Mouse (Mus musculus): ENCODE measurements around the gene Smpd3.

Smpd3 gene

DNA sequence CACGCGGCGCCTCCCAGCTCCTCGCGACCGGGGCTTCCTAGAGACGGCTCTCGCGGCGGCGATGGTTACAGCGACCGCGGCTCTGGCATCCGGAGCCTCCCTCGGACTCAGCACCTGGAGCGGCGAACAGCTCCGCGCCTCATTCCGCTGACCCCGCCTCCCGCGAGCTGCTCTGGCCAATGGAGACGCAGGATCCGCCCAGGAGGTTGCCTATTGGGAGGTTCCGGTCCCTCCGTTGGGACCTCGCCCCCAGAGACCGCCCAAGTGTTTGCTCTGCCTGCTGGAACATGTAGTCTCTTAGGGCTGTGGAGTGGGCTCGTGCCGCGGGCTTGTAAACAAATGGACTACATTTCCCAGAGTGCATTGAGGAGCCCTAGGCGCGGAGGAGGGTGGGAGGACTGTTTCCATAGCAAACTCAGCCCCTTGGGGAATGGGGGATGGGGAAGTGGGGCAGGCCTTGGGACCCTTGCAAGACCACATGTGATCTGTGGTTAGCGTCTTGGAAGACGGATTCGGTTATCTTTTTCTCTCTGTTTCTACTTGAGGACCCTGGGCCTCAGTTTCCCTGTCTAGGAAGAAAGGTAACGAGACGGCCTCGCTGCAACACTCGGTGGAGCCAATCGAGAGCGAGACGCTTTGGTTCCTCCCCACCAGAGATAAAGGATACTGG, at the start of gene Smpd3:
Gene Smpd3, minus strand, starts transcription at position 137 of the 670 bp plus-strand sequence.
- DNase-seq (ENCODE audit: low spot score), result peak; percentile 86

DNA sequence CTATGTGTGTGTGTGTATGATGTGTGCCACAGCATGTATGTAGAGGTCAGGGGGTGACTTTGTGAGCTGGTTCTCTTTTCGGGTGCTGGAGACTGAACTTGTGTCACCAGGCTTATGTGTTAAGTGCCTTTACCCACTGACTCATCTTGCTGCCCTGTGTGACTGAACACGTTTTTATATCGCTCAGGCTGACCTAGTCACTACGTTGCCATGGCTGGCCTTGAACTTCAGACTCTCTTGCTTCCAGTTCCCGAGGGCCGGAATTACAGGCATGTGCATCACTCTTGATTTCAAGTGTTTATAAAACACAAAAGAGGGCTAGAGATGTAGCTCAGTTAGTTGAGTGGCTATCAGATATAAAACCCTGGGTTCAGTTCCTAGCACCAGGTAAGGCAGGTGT, 43.2 kb upstream of the Smpd3 start:
- DNase-seq (ENCODE audit: low spot score), result no peak

DNA sequence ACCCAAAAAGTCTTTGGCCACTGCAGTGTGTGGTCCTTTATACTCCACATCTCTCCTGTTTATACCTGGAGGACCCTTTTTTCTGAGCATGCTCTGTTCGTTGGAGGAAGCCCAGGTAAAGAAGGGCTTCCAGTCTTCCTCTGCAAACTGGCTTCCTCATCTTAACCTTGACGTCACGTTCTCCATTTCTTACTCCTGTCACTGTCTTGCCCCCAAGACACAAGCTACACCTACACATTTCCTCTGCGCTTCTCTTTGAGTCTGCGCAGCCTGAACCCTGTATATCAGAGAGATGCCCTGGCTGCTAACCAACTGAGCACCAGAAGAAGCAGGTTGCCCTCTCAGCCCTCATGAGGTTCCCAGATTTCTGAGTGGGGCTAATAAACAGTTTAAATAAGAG, 41.6 kb upstream of the Smpd3 start:
- no peak for DNase-seq (ENCODE audit: low spot score)

DNA sequence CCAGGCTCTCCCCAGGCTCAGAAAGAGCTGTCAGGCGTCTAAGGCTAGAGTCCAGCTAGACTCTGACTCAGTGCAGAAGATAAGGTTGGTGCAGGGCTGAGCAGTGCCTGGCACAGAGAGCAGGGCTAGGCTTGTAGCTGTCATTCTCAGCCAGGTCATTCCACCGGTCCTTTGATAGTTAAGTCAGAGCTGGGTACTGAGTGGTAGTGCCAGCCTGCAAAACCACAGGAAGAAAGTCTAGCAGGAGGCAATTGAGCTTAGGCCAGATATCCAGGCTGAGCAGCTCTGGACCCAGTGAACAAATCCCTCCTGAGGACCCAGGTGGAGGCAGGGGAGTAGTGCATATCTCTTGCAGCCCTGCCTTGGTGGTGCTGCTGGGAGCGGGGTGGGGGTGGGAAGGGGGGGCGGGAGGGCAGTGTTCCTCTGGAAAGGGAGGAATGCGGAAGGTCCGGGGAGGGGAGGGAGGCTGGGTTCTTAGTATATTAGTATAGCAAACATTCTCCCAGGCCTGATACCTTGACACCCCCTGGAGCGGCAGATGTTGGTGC, 40.8 kb upstream of the Smpd3 start:
- no peak for DNase-seq (ENCODE audit: low spot score)

DNA sequence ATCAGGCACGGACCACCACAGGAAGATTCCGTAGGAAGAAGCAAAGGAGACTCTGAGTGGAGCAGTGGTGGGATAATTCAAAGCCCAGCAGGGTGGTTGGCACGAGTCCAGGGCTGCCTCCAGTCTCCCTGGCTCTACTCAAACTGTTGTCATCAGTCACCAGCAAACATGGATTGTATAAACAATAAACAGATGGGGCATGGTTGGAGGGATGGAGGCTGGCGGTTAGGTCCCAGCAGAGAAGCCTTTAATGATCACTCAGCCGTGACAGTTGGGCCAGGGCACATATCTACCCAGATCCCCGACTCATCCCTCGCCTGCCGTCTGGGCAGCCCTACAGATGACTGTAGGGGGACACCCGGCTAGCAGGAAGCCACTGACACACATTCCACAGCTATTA, 39.1 kb upstream of the Smpd3 start:
- DNase-seq (ENCODE audit: low spot score), result no peak

DNA sequence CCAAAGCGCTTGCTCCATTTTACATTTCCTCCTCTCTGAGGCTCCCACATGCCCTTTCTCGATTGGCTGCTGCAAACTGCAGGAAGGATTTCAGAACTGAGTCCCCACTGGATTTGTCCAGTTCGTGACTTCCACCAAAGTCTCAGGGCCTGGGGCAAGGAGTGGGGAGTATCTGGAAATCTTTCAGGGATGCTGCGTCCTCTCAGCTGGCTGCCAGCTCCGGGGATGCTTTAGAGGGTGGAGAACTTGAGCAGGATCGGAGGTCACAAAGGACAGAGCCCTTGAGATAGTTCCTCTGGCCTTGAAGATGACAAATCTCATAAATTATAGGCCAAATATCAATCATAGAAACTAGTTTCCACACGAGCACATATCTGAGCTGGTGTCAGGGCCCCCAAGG, 38.2 kb upstream of the Smpd3 start:
- no peak for DNase-seq (ENCODE audit: low spot score)

DNA sequence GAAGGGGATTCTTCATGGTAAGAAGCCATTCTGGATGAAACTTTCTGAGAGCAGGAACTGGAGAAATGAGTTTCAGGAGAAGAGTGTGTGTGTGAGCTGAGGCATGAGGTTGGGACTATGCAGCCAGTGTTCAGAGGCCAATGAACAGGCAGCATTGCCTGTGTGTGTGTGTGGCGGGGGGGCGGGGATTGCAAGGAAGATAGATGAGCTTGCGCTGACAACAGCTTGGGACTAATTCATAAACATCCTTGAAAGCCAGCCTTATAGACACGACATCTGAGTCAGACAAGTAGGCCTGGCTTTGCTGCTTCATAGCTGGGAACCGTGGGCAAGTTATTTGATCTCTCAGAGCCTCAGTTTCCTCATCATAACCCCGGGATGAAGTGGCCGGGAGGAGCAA, 31.3 kb upstream of the Smpd3 start:
- no peak for DNase-seq (ENCODE audit: low spot score)

DNA sequence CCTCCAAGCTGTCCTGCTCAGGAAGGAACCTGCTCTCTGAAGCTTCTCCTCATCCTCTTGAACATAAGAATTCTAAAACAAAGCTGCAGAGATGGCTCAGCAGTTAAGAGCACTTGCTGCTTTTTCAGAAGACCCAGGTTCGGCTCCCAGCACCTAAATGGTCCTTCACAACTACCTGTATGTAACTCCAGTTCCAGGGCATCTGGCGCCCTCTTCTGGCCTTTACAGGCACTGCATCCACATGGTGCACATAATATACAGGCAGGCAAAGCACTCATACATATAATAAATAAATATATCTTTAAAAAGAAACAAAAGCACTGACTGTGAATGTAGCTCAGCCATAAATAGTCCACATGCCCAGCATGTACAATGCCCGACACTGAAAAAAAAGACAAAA, 30.7 kb upstream of the Smpd3 start:
- peak; percentile 3 for DNase-seq (ENCODE audit: low spot score)

DNA sequence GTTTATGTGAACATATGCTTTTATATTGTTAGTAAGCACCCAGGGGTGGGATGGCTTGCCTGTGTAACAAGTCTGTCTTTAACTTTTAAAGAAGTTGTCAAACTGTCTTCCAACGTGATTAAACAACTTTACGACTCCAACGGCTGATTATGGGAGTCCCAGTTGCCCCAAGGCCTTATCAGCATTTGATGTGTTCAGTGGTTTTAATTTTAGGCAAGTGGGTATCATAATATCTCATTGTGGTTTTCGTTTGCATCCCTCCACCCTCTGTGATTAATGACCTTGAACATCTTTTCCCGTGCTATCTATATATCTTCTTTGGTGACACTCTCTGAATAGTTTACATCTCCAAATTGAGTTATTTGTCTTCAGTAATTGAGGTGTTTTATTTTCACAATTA, 27.0 kb upstream of the Smpd3 start:
- no peak for DNase-seq (ENCODE audit: low spot score)

DNA sequence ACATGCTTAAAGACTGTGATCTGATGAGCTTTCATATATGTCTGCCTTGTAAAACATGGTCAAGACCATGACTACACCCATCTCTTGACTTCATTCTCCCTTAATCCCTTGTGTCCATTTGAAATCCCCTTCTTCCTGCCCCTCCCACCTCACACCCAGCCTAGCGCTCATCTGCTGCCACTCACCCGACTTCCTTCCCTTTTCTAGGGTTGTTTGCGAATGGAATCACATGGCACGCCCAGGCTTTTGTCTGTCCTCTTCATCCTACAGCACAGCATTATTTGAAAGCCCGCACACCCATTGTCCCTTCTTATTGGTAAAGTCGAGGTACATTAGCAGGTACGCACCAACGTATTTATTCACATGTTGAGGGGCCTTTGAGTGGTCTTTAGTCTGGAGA, 26.5 kb upstream of the Smpd3 start:
- DNase-seq (ENCODE audit: low spot score), result no peak

DNA sequence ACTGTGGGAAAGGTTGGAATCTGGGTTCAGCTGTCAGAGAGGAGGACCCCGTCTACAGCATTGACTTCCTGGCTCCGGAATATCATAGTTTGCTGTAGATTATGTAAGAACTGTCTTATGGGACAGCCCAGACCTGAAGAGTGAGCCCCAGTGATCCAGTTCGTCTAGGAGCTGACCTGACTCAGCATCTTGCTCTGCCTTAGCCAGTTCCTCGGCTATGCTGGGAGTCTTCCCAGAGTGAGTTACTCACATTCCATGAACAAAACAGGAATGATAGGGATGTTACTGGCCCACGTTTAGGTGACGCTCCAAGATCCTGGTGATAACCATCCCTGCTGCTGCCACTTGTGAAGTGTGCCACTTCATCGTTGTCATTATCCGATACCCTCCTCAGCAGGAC, 25.5 kb upstream of the Smpd3 start:
- DNase-seq (ENCODE audit: low spot score), result no peak

DNA sequence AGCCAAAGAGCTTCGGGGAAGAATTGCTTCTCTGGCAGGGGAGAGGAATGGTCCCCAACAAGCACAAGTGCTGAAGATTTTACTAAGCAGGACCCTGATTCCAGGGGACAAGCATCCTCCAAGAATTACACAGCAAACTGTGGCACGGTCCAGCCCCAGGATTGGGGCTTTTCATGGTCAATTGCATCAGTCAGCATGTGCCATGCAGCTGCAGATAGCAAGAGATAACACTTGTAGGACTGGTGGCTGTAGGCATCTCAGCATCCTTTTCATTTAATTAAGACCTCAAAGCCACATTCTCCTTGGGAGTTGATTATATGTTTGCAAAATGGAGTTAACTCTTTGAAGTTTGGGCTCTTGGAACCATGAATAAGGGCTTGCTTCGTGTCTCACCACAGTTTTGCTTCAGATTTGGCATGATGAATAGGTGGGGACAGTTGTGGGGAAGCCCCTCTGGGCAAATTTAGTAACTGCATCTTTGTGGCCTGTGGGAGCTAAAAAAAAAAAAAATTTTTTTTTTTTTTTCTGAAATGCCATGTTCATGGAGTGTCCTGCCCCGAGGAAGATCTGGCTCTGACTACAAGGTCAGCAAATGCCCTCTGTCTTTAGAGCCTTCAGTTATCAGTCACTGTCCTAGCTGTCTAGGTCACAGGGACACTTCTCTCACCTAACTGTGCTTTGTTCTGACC, 22.0 kb upstream of the Smpd3 start:
- no peak for DNase-seq (ENCODE audit: low spot score)

DNA sequence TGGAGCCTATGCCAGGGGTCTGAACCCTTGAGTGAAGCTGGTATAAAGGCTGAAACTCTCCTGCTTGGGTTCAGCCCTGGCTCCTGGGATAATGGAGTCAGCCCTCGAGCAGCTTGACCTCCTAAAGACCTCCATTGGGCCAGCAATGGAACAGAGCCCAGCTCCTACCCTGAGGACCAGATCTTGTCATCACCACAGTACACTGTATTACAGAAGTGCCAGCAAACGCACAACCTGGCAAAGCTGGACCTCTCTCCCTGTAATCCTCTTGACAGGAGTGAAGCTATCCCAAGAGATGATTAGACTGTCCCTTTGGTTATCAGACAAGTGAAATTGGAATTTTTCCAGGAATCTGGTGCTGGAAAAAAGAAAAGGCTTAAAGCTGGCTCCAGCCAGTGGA, 13.3 kb upstream of the Smpd3 start:
- no peak for DNase-seq (ENCODE audit: low spot score)

DNA sequence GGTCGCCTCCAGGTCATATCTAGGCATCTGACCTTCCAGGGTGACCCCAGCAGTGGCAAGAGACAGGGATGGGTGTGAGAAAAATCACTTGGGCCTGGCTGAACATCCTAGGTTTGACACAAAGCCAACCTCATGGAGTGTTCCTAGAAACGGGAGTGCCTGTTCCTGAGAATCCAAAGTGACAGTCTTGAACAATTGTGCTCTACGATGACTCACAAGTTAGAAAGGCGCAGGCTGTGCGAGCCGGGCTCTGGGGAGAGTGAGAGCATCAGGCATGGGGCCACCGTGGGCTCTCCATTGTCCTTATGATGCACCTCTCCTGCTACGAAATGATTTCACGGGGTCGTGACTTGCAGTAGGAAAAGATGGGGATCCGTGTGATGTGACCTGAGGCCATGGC, 11.6 kb upstream of the Smpd3 start:
- DNase-seq (ENCODE audit: low spot score), result no peak

DNA sequence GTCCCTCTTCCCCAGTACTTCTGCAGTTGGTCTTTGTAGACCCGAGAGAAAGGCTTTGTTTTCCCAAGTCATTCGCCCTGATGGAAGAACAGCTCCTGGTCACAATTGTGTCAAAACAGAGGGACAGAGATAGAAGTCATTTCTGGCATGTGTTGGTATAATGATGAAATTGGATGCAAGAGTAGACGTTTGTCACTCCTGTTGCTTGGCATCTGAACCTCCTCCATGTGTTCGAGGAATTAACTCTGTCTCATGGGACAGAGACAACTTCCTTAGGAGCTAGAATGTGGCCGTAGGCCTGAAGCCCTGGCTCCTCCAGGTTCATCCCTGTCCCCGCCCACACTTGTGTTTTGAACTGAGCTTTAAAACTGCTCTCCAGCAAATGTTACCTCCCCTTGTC, 8.3 kb upstream of the Smpd3 start:
- no peak for DNase-seq (ENCODE audit: low spot score)

DNA sequence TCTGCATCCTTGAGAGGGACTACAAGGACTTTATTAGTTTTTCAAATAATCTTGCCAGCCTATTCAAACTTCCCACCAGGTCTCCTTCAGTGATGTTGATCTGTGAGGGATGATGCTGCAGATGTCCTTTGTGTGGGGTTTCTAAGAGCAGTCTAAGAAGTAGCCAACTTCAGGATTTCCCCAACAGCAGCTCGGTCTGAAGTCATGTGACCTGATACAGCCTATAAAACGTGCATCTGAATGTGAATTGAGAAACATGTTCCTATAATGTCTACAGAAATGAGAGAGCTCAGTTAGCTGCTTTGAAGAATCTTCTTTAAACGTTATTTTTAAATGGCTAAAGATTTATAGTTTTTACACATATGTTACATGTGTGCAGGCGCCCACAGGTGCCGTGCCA, 5.7 kb upstream of the Smpd3 start:
- DNase-seq (ENCODE audit: low spot score), result no peak

DNA sequence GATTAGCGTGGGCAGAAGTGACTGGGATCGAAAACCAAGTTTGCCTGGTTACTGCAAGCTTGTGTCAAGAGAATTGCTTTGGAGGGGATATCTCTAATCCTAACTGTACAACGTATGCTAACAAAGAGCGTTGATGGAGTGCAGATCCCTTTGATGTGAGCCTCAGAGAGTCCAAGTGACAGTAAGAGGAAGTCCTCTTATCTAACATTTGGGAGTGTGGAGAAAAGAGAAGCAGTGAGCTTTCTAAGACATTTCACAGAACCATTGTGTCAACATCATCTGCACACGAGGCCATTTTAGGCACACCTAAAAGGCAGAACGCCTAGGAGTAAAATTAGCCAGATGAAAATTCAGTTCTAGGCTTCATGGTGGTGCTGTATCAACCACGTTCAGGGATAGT, 5.0 kb upstream of the Smpd3 start:
- no peak for DNase-seq (ENCODE audit: low spot score)

DNA sequence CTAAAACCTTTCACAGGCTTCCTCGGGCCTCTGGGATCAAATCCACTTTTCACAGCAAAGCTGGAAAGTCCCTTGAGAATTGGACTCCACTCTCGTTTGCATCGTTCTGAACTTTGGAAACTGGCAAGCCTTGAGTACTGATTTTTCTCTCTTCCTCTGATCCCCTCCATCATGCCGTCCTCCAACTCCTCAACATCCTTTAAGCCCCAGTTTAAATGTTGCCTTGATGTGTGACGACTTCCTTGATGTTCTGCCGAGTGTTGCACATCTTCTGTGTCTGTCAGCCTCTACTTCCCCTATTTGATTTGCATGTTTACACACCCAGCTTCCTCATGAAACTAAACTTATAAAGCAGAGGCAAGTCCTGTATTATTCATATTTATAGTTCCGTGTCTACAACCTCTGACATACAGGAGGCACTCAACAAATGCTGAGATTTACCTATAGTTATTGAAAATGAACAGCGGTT, 987 bp upstream of the Smpd3 start:
- no peak for DNase-seq (ENCODE audit: low spot score)

DNA sequence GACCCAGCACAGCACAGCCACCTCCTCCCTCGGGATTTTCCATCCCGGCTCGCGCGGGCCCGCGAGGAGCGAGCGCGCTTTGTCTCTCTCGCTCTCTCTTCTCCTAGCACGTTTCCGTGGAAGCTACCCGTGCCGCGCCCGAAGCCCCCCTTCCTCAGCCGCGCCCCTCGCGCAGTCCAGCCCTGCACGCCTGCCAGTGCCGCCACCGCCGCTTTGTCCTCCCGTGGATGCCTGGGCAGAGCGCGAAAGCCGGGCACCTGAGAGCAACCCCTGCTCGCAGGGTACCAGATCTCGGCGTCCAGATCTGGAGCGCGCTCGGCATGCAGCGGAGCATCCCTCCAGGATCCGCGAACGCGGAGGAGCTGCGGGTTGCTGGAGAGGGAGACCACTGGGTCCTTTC, 1.2 kb downstream of the Smpd3 start:
- no peak for DNase-seq (ENCODE audit: low spot score)

DNA sequence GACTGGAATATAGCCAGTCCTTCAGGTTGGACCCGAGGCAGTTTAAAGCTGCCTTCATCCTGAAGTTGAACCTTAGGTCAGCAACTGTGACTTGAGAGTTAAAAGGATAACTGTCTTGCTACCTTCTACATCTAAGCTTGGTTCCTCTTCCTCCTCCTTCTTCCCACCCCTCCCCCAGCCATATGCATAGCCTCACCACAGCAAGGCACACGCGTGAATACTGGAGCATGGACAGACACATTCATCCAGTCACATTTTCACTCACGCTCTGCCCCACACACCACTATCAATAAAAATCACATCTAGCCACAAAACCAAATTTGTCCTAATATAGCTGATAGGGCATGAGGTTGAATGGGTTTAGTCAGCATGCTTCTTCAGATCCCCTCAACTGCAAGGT, 1.8 kb downstream of the Smpd3 start:
- DNase-seq (ENCODE audit: low spot score), result no peak

DNA sequence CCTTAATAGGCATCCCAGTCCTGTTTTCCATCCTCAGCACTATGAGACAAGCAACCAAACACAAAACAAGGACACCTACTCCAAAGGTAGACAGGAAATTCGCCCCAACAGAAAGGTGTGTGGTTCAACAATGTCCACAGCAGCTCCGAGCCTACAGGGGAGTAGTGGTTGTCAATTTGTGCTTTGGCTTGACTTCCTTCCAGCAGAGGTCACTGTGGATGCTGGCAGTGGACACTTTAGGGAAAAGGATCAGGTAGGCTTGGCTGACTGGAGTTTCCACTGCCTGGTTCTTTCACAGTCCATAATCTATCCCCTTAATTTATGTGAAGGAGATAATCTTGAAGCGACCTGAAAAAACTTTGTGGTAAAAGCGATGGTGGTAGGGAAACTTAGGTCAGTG, 2.6 kb downstream of the Smpd3 start:
- DNase-seq (ENCODE audit: low spot score), result no peak

DNA sequence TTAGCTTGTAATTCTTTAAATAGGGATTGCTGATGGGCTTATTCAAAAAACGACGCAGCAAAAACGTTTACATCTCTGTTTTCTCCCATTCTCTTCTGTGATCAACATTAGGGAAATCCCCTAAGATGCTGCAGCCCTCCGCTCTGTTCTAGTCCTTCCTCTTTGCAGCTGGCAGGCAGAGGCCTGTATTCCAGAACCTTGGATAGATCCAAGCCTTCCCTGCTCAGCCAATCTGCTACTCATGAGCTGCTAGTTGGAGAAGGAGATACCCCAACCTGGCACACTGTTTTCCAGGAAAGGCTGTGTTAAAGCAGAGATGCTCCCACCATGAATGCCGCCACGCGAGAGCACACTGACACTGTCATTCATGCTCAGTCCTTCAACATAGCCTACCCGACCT, 4.4 kb downstream of the Smpd3 start:
- no peak for DNase-seq (ENCODE audit: low spot score)

DNA sequence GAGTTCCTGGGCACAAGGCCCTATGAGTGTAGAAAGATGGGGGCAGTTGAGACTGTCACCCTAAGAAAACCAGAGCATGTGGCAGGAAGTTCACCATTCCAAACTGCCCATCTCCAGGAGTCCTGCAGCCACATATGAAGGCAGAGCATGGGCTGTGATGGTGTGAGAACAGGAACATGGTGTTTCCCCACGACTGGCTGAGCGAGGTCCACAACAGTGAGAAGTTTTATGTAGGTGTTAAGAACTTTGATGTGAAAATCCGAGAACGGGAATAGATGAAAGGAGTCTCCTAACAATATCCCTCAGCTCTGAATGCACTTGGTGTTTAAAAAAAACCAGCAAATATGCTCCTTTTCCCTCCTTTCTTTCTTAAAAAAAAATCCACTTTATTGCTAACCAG, 5.3 kb downstream of the Smpd3 start:
- DNase-seq (ENCODE audit: low spot score), result no peak

DNA sequence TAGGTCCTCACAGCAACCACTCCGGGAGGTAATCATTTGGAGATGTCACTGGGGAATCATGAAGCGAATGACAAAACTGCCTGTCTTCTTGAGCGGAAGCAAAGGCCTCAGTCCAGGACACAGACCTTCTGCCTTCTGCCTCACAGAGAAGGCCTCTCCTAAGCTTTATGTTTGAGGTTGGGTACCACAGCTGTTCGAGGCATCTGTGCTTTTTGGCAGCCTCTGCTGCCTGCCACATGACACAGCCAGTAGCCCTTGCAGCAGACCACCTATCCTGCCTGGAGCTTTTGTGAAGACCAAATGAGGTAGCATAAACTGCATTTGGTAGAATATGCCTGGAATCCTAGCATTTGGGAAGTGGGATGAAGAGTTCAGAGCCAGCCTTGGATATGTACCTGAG, 11.2 kb downstream of the Smpd3 start:
- no peak for DNase-seq (ENCODE audit: low spot score)
